Mouse (Mus musculus): ENCODE measurements around the gene Lrrc4c. TPM values are rescaled to one million over a fixed set of nuclear protein-coding genes. Genes with fewer than 3 reads are reported as not detected.

Lrrc4c gene
- polyA plus RNA-seq, 1 experiment from 2014 or later, result 38.0 TPM

DNA sequence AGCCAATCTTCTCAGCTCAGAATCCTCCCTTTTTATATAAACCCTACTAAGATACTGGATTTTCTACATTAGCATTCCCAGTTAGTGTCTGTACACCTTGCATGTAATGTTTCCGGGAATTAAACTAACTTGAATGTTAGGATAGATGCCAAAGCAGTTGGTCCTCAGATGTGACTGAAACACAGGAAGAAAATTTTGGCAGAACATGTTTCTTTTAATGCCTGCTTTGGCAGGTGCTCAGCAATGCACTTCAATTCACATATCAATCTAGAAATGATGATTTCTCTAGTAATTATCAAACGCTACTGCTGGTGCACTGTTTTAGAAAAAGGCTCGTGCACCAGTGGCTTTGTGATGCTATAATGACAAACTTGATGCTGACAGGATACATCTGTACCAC, 806.3 kb downstream of the Lrrc4c start:
- no peak overlapping the region for H3K27ac ChIP-seq (replicated peaks)
- no peaks in the 10 kb centered on the region for H3K9me3 ChIP-seq (replicated peaks)
- WGBS, result 84% methylated on average over 3 of the region's 3 CpGs
- H3K36me3 ChIP-seq, result no peaks in the 10 kb centered on the region
- no peak for ATAC-seq (ENCODE audit: low FRiP score)
- H3K27me3 ChIP-seq (replicated peaks), result no peaks in the 10 kb centered on the region
- no peak overlapping the region for H3K9ac ChIP-seq (replicated peaks)
- H3K4me2 ChIP-seq, result no peak overlapping the region
- no peaks in the 10 kb centered on the region for H3K4me1 ChIP-seq
- H3K4me3 ChIP-seq (replicated peaks), result no peak overlapping the region

GRCm38 (mm10) chr2:97138454-97138853, 820.5 kb downstream of the Lrrc4c start:
- Histone ChIP-seq H3K27me3 (replicated peaks) (no peaks in the 10 kb centered on the region), H3K36me3 (no peaks in the 10 kb centered on the region), H3K4me2 (no peak overlapping the region), H3K27ac (replicated peaks) (no peak overlapping the region), H3K9me3 (replicated peaks) (no peaks in the 10 kb centered on the region), H3K9ac (replicated peaks) (no peak overlapping the region), H3K4me1 (no peaks in the 10 kb centered on the region), H3K4me3 (replicated peaks) (no peak overlapping the region)
- no peak for ATAC-seq (ENCODE audit: low FRiP score)
- WGBS, result 94% methylated on average over 3 of the region's 3 CpGs

GRCm38 (mm10) chr2:97151626-97152194, 833.7 kb downstream of the Lrrc4c start:
- Histone ChIP-seq H3K4me1 (no peaks in the 10 kb centered on the region), H3K27me3 (replicated peaks) (no peaks in the 10 kb centered on the region), H3K36me3 (no peaks in the 10 kb centered on the region), H3K4me2 (no peak overlapping the region), H3K9ac (replicated peaks) (no peak overlapping the region), H3K4me3 (replicated peaks) (no peak overlapping the region), H3K9me3 (replicated peaks) (no peaks in the 10 kb centered on the region), H3K27ac (replicated peaks) (no peak overlapping the region)
- WGBS, result 95% methylated on average over 3 of the region's 3 CpGs
- ATAC-seq (ENCODE audit: low FRiP score), result no peak

GRCm38 (mm10) chr2:97165745-97166144, 847.8 kb downstream of the Lrrc4c start:
- Histone ChIP-seq H3K4me1 (no peaks in the 10 kb centered on the region), H3K36me3 (no peaks in the 10 kb centered on the region), H3K9ac (replicated peaks) (no peak overlapping the region), H3K27ac (replicated peaks) (no peak overlapping the region), H3K9me3 (replicated peaks) (no peaks in the 10 kb centered on the region), H3K4me2 (no peak overlapping the region), H3K4me3 (replicated peaks) (no peak overlapping the region), H3K27me3 (replicated peaks) (no peaks in the 10 kb centered on the region)
- no peak for ATAC-seq (ENCODE audit: low FRiP score)
- 66% methylated on average over 2 of the region's 2 CpGs for WGBS

- Histone ChIP-seq H3K27me3 (replicated peaks) (no peaks in the 10 kb centered on the region), H3K27ac (replicated peaks) (no peak overlapping the region), H3K36me3 (no peaks in the 10 kb centered on the region), H3K4me2 (no peak overlapping the region), H3K4me3 (replicated peaks) (no peak overlapping the region), H3K9ac (replicated peaks) (no peak overlapping the region), H3K4me1 (no peaks in the 10 kb centered on the region), H3K9me3 (replicated peaks) (no peaks in the 10 kb centered on the region)
- WGBS, result 77% methylated on average over 4 of the region's 4 CpGs
- ATAC-seq (ENCODE audit: low FRiP score), result no peak
Observed at GRCm38 (mm10) chr2:97178399-97178798, 860.4 kb downstream of the Lrrc4c start.

- H3K9ac ChIP-seq (replicated peaks), result no peak overlapping the region
- H3K27ac ChIP-seq (replicated peaks), result no peak overlapping the region
- 21% methylated on average over 4 of the region's 4 CpGs for WGBS
- no peak for ATAC-seq (ENCODE audit: low FRiP score)
- no peak overlapping the region for H3K4me2 ChIP-seq
- no peak overlapping the region for H3K4me3 ChIP-seq (replicated peaks)
- H3K9me3 ChIP-seq (replicated peaks), result no peaks in the 10 kb centered on the region
- H3K27me3 ChIP-seq (replicated peaks), result no peaks in the 10 kb centered on the region
- H3K4me1 ChIP-seq, result no peaks in the 10 kb centered on the region
- H3K36me3 ChIP-seq, result no peaks in the 10 kb centered on the region
Observed at GRCm38 (mm10) chr2:97196968-97197606, 879.1 kb downstream of the Lrrc4c start.

DNA sequence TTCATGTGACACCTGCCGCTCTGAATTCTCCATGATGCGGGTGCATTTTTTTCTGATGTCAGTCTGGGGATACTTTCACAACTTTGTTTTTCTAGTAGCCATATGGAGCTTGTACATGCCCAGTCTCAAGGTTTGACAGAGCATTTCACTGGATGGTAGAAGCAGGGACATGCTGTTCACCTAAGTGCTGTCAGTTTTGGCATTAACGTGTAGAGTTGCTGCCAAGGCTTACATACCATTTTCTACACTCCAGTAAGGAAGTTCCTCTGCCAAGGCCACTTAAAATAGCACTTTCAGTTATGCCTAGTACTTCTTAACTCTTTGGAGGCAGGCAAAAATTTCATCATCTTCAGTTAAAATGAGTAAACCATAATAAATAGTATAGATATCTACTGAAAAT, 915.0 kb downstream of the Lrrc4c start:
- Histone ChIP-seq H3K27me3 (replicated peaks) (no peaks in the 10 kb centered on the region), H3K4me3 (replicated peaks) (no peak overlapping the region), H3K9me3 (replicated peaks) (no peaks in the 10 kb centered on the region), H3K4me1 (no peaks in the 10 kb centered on the region), H3K36me3 (no peaks in the 10 kb centered on the region), H3K9ac (replicated peaks) (no peak overlapping the region), H3K27ac (replicated peaks) (no peak overlapping the region), H3K4me2 (no peak overlapping the region)
- no peak for ATAC-seq (ENCODE audit: low FRiP score)
- WGBS, result 89% methylated on average over 3 of the region's 3 CpGs

- Histone ChIP-seq H3K4me1 (no peaks in the 10 kb centered on the region), H3K27me3 (replicated peaks) (no peaks in the 10 kb centered on the region), H3K36me3 (no peaks in the 10 kb centered on the region), H3K9ac (replicated peaks) (no peak overlapping the region), H3K4me3 (replicated peaks) (no peak overlapping the region), H3K4me2 (no peak overlapping the region), H3K27ac (replicated peaks) (no peak overlapping the region), H3K9me3 (replicated peaks) (no peaks in the 10 kb centered on the region)
- 84% methylated on average over 1 of the region's 1 CpGs for WGBS
- no peak for ATAC-seq (ENCODE audit: low FRiP score)
Observed at GRCm38 (mm10) chr2:97234074-97234473, 916.1 kb downstream of the Lrrc4c start.

- H3K4me2 ChIP-seq, result no peak overlapping the region
- H3K27me3 ChIP-seq (replicated peaks), result no peaks in the 10 kb centered on the region
- 74% methylated on average over 2 of the region's 2 CpGs for WGBS
- H3K4me3 ChIP-seq (replicated peaks), result no peak overlapping the region
- ATAC-seq (ENCODE audit: low FRiP score), result no peak
- H3K27ac ChIP-seq (replicated peaks), result no peak overlapping the region
- H3K9me3 ChIP-seq (replicated peaks), result no peaks in the 10 kb centered on the region
- H3K36me3 ChIP-seq, result no peaks in the 10 kb centered on the region
- H3K9ac ChIP-seq (replicated peaks), result no peak overlapping the region
- no peaks in the 10 kb centered on the region for H3K4me1 ChIP-seq
Observed at GRCm38 (mm10) chr2:97274651-97275050, 956.7 kb downstream of the Lrrc4c start.

DNA sequence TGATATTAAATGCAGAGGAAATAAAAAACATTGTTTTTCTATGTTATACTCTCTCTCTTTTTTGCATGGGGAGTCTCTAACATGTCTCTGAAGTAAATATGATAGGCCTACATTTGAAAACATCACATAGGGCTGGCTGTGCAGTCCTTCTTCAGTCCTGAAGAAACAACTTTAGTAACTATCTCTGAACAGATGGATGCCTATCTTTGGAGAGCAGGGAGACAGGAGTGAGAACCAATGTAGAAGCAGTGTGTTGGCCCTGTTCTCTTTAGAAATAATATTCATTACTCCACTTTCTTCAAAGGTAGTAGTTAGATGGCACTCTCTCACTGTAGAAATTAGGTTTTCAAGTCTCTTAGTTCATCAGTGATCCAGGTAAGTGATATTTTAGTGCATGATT, 967.0 kb downstream of the Lrrc4c start:
- no peak overlapping the region for H3K27ac ChIP-seq (replicated peaks)

GRCm38 (mm10) chr2:97294216-97294615, 976.2 kb downstream of the Lrrc4c start:
- 87% methylated on average over 3 of the region's 3 CpGs for WGBS
- no peak for ATAC-seq (ENCODE audit: low FRiP score)

More for the DNA sequence above, 967.0 kb downstream of the Lrrc4c start:
- Histone ChIP-seq H3K36me3 (no peaks in the 10 kb centered on the region), H3K27me3 (replicated peaks) (no peaks in the 10 kb centered on the region), H3K4me1 (no peaks in the 10 kb centered on the region), H3K9me3 (replicated peaks) (no peaks in the 10 kb centered on the region), H3K4me2 (no peak overlapping the region), H3K4me3 (replicated peaks) (no peak overlapping the region), H3K9ac (replicated peaks) (no peak overlapping the region)
- ATAC-seq (ENCODE audit: low FRiP score), result no peak

GRCm38 (mm10) chr2:97299704-97300103, 981.7 kb downstream of the Lrrc4c start:
- 85% methylated on average over 2 of the region's 2 CpGs for WGBS
- ATAC-seq (ENCODE audit: low FRiP score), result no peak
- Histone ChIP-seq H3K27me3 (replicated peaks) (no peaks in the 10 kb centered on the region), H3K4me2 (no peak overlapping the region), H3K4me3 (replicated peaks) (no peak overlapping the region), H3K27ac (replicated peaks) (no peak overlapping the region), H3K9ac (replicated peaks) (no peak overlapping the region), H3K36me3 (no peaks in the 10 kb centered on the region), H3K4me1 (no peaks in the 10 kb centered on the region), H3K9me3 (replicated peaks) (no peaks in the 10 kb centered on the region)

More at GRCm38 (mm10) chr2:97294216-97294615, 976.2 kb downstream of the Lrrc4c start:
- H3K9ac ChIP-seq (replicated peaks), result no peak overlapping the region
- no peaks in the 10 kb centered on the region for H3K36me3 ChIP-seq
- no peak overlapping the region for H3K27ac ChIP-seq (replicated peaks)
- no peaks in the 10 kb centered on the region for H3K9me3 ChIP-seq (replicated peaks)
- no peaks in the 10 kb centered on the region for H3K4me1 ChIP-seq
- no peaks in the 10 kb centered on the region for H3K27me3 ChIP-seq (replicated peaks)
- H3K4me3 ChIP-seq (replicated peaks), result no peak overlapping the region
- H3K4me2 ChIP-seq, result no peak overlapping the region

Measured in neural tube, embryonic 15.5 days (tissue).